ENCODE assay signal across 35 mouse cellular contexts in genomic region chr13:92025124-92025523, GRCm38 (mm10).
"Had no signal": no experiment of that assay in that cellular context is flagged by ENCODE, and none has a peak within 500 bp of the region (broad histone marks: within the 10 kb centered on the region; RNA-seq: fewer than 3 reads in every experiment).

No protein-coding gene starts in this region.

- H3K36me3 ChIP-seq: heart, embryonic 10.5 days; heart, embryonic 12.5 days; heart, embryonic 13.5 days; heart, embryonic 15.5 days; hindbrain, embryonic 10.5 days; hindbrain, embryonic 12.5 days; hindbrain, embryonic 13.5 days; intestine, embryonic 15.5 days; kidney, embryonic 15.5 days had no signal

- H3K9me3 ChIP-seq: heart, embryonic 10.5 days; heart, embryonic 12.5 days; heart, embryonic 13.5 days; heart, embryonic 15.5 days; hindbrain, embryonic 10.5 days; hindbrain, embryonic 12.5 days; hindbrain, embryonic 13.5 days; hindbrain, embryonic 15.5 days; intestine, embryonic 15.5 days; kidney, embryonic 15.5 days had no signal

- H3K4me1 ChIP-seq: hindbrain, embryonic 10.5 days; hindbrain, embryonic 12.5 days; hindbrain, embryonic 13.5 days; hindbrain, embryonic 15.5 days; intestine, embryonic 15.5 days; kidney, embryonic 15.5 days had no signal

- ATAC-seq: hindbrain, embryonic 16.5 days; hindbrain, postnatal 0 days; inflammation-experienced regulatory T-cells, adult 6 months; intestine, embryonic 15.5 days; intestine, embryonic 16.5 days; intestine, postnatal 0 days had no signal

- H3K4me2 ChIP-seq: heart, embryonic 11.5 days; heart, embryonic 12.5 days; heart, embryonic 13.5 days; heart, embryonic 15.5 days; hindbrain, embryonic 12.5 days; hindbrain, embryonic 13.5 days; hindbrain, embryonic 14.5 days; hindbrain, embryonic 15.5 days; intestine, embryonic 15.5 days; kidney, embryonic 15.5 days had no signal

- H3K9ac ChIP-seq: heart, embryonic 12.5 days; heart, embryonic 13.5 days; heart, embryonic 15.5 days; hindbrain, embryonic 12.5 days; hindbrain, embryonic 13.5 days; hindbrain, embryonic 14.5 days; hindbrain, embryonic 15.5 days; intestine, embryonic 15.5 days; kidney, embryonic 15.5 days had no signal

- H3K27ac ChIP-seq: heart, embryonic 10.5 days; heart, embryonic 13.5 days; heart, embryonic 15.5 days; hindbrain, embryonic 10.5 days; hindbrain, embryonic 12.5 days; hindbrain, embryonic 13.5 days; hindbrain, embryonic 14.5 days; hindbrain, embryonic 15.5 days; hindbrain, postnatal 0 days; intestine, embryonic 15.5 days; kidney, embryonic 15.5 days; kidney, postnatal 0 days; layer of hippocampus, adult 2 months had no signal

- H3K27me3 ChIP-seq: heart, embryonic 12.5 days; heart, embryonic 13.5 days; heart, embryonic 15.5 days; hindbrain, embryonic 12.5 days; hindbrain, embryonic 13.5 days; hindbrain, embryonic 15.5 days; intestine, embryonic 15.5 days; kidney, embryonic 15.5 days had no signal

- DNase-seq: heart, postnatal 10 days; heart, postnatal 14 days; heart, postnatal 36 days; heart, postnatal 4 days; kidney, adult 11 months; kidney, adult 18-20 months; kidney, adult 2 months; kidney, adult 8-10 months; kidney, adult 9 months; kidney, postnatal 10 days; kidney, postnatal 14 days; kidney, postnatal 25 days; kidney, postnatal 36 days; kidney, postnatal 4 days; layer of hippocampus, adult 9-11 months; layer of hippocampus, postnatal 36 days had no signal

- H3K4me3 ChIP-seq: heart, embryonic 10.5 days; heart, embryonic 12.5 days; heart, embryonic 13.5 days; heart, embryonic 15.5 days; hindbrain, embryonic 10.5 days; hindbrain, embryonic 12.5 days; hindbrain, embryonic 13.5 days; hindbrain, embryonic 15.5 days; intestine, embryonic 15.5 days; kidney, embryonic 15.5 days; layer of hippocampus, adult 2 months had no signal
